Mouse (Mus musculus) kidney, embryonic 15.5 days (tissue): ENCODE data around the gene Nrde2. TPM values are rescaled to one million over a fixed set of nuclear protein-coding genes. Genes with fewer than 3 reads are reported as not detected.
"Not testable (repeated sequence)": the region's sequence is repeated elsewhere in the genome, so short reads cannot be mapped to it uniquely, and the experiment has no call there.

Experiments used
- ATAC-seq: fragments of 200-750 bp; cut with Nextera tagmentation; replicated peaks from 2 replicates; pipeline ENCODE4 v1.8.0; 2017; ENCODE audit warnings: moderate TSS enrichment; ENCODE audit not compliant: low FRiP score
- H3K27ac ChIP-seq: fragments of 300-500 bp; sonication (generic); 2 replicates; pipeline ENCODE4 v1.5.1; 2015; ENCODE audit warnings: mild to moderate bottlenecking, inconsistent platforms
- H3K27me3 ChIP-seq: fragments of 300-500 bp; sonication (generic); 2 replicates; pipeline ENCODE4 v1.6.1; 2015; ENCODE audit warnings: inconsistent platforms
- H3K36me3 ChIP-seq: fragments of 300-500 bp; sonication (generic); 2 replicates; pipeline ENCODE4 v1.6.1; 2015; ENCODE audit warnings: inconsistent platforms
- H3K4me1 ChIP-seq: fragments of 300-500 bp; sonication (generic); 2 replicates; pipeline ENCODE4 v1.6.1; 2015; ENCODE audit warnings: inconsistent platforms
- H3K4me2 ChIP-seq: fragments of 300-500 bp; sonication (generic); 2 replicates; pipeline ENCODE4 v1.6.1; 2015; ENCODE audit warnings: moderate library complexity, mild to moderate bottlenecking, inconsistent platforms
- H3K4me3 ChIP-seq: fragments of 300-500 bp; sonication (generic); replicated peaks from 2 replicates; pipeline ENCODE4 v1.5.1; 2015; ENCODE audit warnings: mild to moderate bottlenecking, inconsistent platforms
- H3K9ac ChIP-seq: fragments of 300-500 bp; sonication (generic); 2 replicates; pipeline ENCODE4 v1.6.1; 2015; ENCODE audit warnings: mild to moderate bottlenecking, inconsistent platforms
- H3K9me3 ChIP-seq: fragments of 300-500 bp; sonication (generic); replicated peaks from 2 replicates; pipeline ENCODE4 v1.6.1; 2016; ENCODE audit warnings: inconsistent platforms
- WGBS: fragments of 180-500 bp; shearing (Covaris S2); methylation state at CpG from one replicate; pipeline ENCODE4 v1.1.7; 2015; ENCODE audit warnings: mixed read lengths; 5-methylcytosine and 5-hydroxymethylcytosine counted together
- polyA plus RNA-seq: library from polyadenylated mRNA; unstranded; fragments of >200 nt; fragmentation: Nextera tagmentation; extraction: Ambion mirVana; gene quantifications from 2 replicates; pipeline ENCODE4 v1.2.1, GENCODE M21; 2015

Gene Nrde2
- polyA plus RNA-seq, 1 experiment from 2014 or later = 18.9 TPM

DNA sequence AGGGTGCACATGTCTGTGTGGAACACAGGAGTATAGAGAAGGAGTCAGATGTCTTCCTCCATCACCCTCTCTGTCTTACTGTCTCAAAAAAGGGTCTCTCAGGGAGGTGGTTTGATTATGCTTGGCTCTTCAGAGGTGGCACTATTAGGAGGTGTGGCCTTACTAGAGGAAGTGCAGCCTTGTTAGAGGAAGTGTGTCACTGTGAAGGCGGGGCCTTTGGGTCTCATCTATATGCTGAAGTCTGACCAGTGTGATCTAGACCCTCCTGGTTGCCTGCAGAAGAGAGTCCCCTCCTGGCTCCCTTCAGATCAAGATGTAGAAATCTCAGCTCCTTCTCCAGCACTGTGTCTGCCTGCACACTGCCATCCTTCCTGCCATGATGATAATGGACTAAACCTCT lies 34.7 kb upstream of the Nrde2 start:
- peaks cover 5% of the 10 kb centered on the region; the same call in 1 of the 2 replicates for H3K4me1 ChIP-seq
- H3K27me3 ChIP-seq = no peaks in the 10 kb centered on the region
- ATAC-seq = no peak
- 94% methylated on average over 1 of the region's 1 CpGs for WGBS
- no peak overlapping the region for H3K4me2 ChIP-seq
- no peak overlapping the region for H3K27ac ChIP-seq
- no peaks in the 10 kb centered on the region for H3K36me3 ChIP-seq
- no peak overlapping the region for H3K9ac ChIP-seq
- no peak overlapping the region for H3K4me3 ChIP-seq
- H3K9me3 ChIP-seq = no peaks in the 10 kb centered on the region

DNA sequence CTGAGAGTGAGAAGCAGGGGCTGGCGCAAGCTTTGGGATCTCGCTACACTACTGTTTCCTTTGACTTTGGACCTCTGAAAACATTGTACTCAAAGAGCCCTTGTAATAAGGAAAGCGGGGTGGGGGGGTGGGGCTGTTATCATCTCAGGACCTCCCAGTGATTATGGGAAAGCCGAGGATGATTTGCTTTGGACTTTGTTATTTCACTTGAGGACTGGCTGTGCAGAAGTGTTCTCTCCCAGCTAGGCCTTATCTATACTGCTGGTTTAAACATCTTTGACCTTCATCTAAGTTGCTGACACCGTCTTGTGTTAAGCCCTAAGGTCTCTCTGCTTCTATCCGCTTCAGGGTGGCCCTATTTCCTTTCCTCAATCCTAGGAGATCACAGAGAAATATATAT lies 31.3 kb upstream of the Nrde2 start:
- WGBS = 87% methylated on average over 6 of the region's 6 CpGs

DNA sequence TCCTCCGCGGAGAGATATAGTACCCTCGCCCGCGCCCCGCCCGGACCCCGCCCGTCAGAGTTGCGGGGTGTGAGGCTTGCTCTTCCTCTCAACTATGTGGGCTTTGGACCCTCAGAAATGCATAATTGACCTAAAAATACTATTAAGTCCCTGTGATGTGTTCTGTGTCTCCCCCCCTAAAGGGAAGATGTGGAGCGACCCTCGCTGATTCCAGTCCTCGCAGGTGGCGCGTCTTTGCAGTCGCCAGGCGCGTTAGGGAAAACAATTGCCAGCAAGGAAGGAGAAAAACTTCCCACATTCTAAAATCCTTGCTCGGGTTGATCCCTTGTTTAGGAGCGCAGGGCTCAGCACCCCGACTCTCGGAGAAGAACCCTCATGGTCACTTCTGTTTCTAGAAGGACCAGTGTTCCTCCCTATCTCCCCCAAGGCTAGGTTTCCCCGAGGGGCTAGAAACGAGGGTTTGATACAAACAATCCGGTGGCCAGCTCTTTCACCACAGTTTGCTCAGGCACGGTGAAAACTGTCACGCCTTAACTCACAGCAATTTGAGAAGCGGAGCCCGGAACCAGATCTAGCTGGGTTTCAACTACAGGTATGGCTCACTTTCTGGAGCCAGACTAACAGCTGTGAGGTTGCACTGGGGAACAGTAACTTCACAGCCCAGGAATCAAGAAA lies 28.4 kb upstream of the Nrde2 start:
- Histone ChIP-seq H3K4me2 (peak overlapping the region; percentile 90), H3K4me1 (peaks cover 23% of the 10 kb centered on the region), H3K4me3 (peak overlapping the region; percentile 62), H3K9me3 (no peaks in the 10 kb centered on the region), H3K36me3 (no peaks in the 10 kb centered on the region), H3K27ac (peak overlapping the region; percentile 99), H3K9ac (peak overlapping the region; percentile 63), H3K27me3 (no peaks in the 10 kb centered on the region)
- ATAC-seq = peak; percentile 1; the same call in 1 of the 2 replicates
- 1% methylated on average over 29 of the region's 29 CpGs for WGBS

More for the DNA sequence above, 31.3 kb upstream of the Nrde2 start:
- ATAC-seq = no peak
- Histone ChIP-seq H3K9me3 (no peaks in the 10 kb centered on the region), H3K27me3 (no peaks in the 10 kb centered on the region), H3K27ac (no peak overlapping the region), H3K9ac (no peak overlapping the region), H3K4me3 (no peak overlapping the region), H3K4me2 (no peak overlapping the region), H3K36me3 (no peaks in the 10 kb centered on the region), H3K4me1 (peaks cover 15% of the 10 kb centered on the region)

DNA sequence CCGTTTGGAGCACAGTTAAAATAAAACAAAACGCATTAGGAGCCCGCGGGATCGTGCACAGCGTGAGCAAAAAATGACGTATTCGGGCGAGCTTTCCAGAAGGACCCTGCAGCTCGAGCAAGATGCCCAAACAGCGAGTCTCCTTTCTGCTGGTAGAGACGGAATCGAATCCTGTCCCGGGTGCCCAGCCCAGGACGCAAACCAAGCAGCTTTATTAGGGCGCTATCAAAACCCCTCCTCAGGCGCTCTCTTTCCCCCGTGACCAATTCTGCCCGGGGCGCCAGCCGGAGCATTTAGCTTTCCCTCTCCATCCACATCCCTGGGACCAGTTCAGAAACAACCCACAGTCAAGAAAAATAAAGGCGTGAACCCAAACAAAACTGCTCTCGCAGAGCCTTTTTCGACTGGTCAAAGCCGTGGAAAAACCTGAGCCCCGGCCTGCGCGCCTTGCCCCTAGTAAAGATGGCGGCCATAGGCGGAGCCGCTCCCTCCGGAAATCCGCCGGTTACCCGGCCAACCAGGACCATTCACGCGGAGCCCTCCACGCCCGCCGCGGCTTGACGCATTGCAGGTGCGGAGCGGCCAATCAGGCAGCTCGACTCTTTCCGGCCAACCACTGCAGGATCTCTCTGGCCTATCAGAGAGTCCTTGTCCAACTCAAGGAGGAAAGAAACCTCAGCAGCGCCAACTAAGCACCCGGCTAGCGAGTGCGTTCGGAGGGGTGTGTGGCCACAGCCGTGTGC lies 27.7 kb upstream of the Nrde2 start:
- WGBS = under 1% methylated on average over 52 of the region's 52 CpGs
- Histone ChIP-seq H3K27ac (peak overlapping the region; percentile 99), H3K36me3 (no peaks in the 10 kb centered on the region), H3K4me2 (peak overlapping the region; percentile 90), H3K4me1 (peaks cover 23% of the 10 kb centered on the region), H3K27me3 (no peaks in the 10 kb centered on the region), H3K9ac (peak overlapping the region; percentile 76), H3K9me3 (no peaks in the 10 kb centered on the region), H3K4me3 (peak overlapping the region; percentile 62)
- ATAC-seq = peak; percentile 99

DNA sequence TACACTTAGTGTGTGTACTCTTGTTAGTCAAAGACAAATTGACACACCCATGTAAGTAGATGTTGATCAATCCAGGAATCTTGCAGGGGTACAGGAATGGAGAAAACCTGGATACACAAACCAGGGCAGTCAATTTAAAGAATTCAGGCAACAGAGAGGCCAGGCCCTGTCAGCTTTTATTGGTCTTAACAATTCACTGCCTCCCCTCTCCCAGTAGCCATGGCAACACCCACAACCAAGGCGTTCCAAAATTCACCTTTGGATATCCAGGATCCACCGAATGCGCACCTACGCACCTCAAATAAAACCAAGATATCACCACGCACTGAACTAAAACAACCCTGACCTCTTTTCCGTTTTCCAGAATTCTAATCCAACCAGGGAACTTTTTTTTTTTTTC lies 26.9 kb upstream of the Nrde2 start:
- Histone ChIP-seq H3K27me3 (no peaks in the 10 kb centered on the region), H3K9me3 (no peaks in the 10 kb centered on the region), H3K27ac (peak overlapping the region; percentile 99), H3K9ac (peak overlapping the region; percentile 76), H3K4me3 (peak overlapping the region; percentile 62), H3K36me3 (no peaks in the 10 kb centered on the region), H3K4me1 (peaks cover 23% of the 10 kb centered on the region), H3K4me2 (peak overlapping the region; percentile 90)
- no peak for ATAC-seq
- WGBS = 3% methylated on average over 6 of the region's 6 CpGs

DNA sequence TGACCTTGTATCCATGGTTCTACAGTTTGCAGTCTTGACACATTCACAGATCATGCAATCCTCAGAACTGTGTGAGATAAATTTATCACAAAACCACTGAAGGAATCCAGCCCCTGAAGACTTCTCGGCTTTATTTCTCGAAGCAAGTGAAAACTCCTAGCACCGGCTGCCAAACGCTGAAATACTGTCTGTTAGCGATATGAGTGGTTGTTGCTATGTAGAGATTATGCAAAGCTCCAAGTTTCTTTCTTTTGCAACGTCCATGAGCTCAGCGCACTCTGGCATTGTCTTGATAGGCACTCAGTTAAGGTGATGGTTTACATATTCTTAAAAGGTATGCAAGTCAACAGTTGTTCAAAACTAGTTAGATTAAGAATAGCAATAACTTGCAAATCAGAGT lies 26.4 kb upstream of the Nrde2 start:
- Histone ChIP-seq H3K4me1 (peaks cover 24% of the 10 kb centered on the region), H3K27me3 (no peaks in the 10 kb centered on the region), H3K36me3 (no peaks in the 10 kb centered on the region), H3K9ac (no peak overlapping the region), H3K9me3 (no peaks in the 10 kb centered on the region), H3K4me3 (no peak overlapping the region), H3K4me2 (no peak overlapping the region), H3K27ac (no peak overlapping the region)
- 67% methylated on average over 7 of the region's 7 CpGs for WGBS
- ATAC-seq = no peak

DNA sequence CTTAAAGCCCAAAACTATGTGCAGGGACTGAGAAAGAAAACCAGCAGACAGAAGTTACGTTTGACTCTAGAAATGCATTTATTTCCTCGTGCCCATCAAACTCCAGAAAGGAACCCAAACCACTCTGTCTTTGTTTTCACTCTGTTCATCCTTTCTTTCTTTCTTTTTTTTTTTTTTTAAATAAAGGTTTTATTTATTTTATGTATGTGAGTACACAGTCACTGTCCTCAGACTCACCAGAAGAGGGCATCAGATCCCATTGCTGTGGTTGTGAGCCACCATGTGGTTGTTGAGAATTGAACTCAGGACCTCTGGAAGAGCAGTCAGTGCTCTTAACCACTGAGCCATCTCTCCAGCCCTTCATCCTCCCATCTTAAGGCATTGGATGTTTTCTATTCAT lies 25.5 kb upstream of the Nrde2 start:
- not testable (repeated sequence) for H3K4me2 ChIP-seq, H3K4me3 ChIP-seq, ATAC-seq, H3K27ac ChIP-seq, H3K9ac ChIP-seq, H3K9me3 ChIP-seq, H3K27me3 ChIP-seq, H3K36me3 ChIP-seq
- peaks cover 27% of the 10 kb centered on the region for H3K4me1 ChIP-seq
- 92% methylated on average over 2 of the region's 2 CpGs for WGBS

DNA sequence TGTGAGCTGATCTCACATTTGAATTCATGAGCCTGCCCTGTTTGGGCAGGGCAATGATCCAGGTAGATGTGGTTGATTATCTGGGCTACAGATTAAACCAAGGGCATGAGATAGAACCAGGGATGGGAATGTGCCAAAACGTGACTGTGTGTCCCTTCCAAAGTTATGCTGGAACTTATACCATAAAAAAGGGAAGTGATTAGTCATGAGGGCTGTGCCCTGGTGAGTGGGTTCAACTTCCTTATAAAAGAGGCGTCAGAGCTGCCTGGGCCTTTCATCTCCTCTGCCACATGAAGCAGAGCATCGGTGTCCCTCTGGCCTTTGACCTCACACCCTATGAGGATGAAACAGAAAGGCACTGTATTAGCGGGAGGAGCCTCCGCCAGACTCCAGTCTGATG lies 24.5 kb upstream of the Nrde2 start:
- Histone ChIP-seq H3K36me3 (no peaks in the 10 kb centered on the region), H3K27me3 (no peaks in the 10 kb centered on the region), H3K4me2 (no peak overlapping the region), H3K9ac (no peak overlapping the region), H3K27ac (0 out of 2 replicates have a peak overlapping the region, but pooled peaks have one; percentile 0), H3K4me1 (peaks cover 27% of the 10 kb centered on the region), H3K9me3 (no peaks in the 10 kb centered on the region), H3K4me3 (no peak overlapping the region)
- ATAC-seq = no peak
- WGBS = 50% methylated on average over 5 of the region's 5 CpGs

DNA sequence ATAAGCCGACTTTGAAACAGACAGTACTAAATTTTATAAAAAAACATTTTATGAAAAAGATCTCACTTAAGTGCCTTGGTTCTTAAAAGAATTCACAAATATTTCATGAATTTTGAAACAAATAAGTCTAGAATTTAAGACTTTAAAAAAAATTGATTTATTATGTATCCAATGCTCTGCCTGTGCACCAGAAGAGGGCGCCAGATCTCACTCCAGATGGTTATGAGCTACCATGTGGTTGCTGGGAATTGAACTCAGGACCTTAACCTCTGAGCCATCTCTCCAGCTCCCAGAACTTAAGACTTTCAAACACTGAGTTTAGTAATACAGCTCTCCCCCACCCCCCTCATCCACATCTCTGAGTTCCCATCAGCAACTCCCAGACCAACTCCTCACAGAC lies 23.2 kb upstream of the Nrde2 start:
- Histone ChIP-seq H3K27ac (no peak overlapping the region), H3K9me3 (no peaks in the 10 kb centered on the region), H3K36me3 (no peaks in the 10 kb centered on the region), H3K4me2 (no peak overlapping the region), H3K4me3 (no peak overlapping the region), H3K27me3 (no peaks in the 10 kb centered on the region), H3K9ac (no peak overlapping the region), H3K4me1 (peaks cover 23% of the 10 kb centered on the region)
- ATAC-seq = no peak
- 87% methylated on average over 2 of the region's 2 CpGs for WGBS

DNA sequence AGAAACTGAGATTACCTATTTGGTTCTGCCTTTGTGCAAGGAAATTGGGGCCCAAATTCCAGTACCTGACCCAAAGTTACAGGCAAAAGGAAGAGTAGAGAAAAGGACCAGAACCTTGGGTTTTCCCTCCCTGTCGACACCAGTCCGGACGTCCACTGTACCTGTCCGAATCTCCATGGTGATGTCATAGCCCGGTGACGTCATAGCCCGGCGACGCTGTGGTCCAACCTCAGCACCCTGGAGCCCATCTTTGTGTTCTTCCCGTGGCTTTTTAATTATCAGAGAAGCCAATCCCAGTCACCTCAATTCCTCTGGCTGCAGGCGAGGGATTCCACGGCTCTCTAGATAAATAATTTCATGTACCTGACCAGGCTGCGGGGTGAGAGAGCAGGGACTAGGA lies 21.3 kb upstream of the Nrde2 start:
- Histone ChIP-seq H3K27me3 (no peaks in the 10 kb centered on the region), H3K4me1 (peaks cover 18% of the 10 kb centered on the region; the same call in 1 of the 2 replicates), H3K9ac (no peak overlapping the region), H3K4me3 (no peak overlapping the region), H3K9me3 (no peaks in the 10 kb centered on the region), H3K27ac (peak overlapping the region; percentile 64), H3K4me2 (peak overlapping the region; percentile 10; the same call in 1 of the 2 replicates), H3K36me3 (no peaks in the 10 kb centered on the region)
- WGBS = 80% methylated on average over 13 of the region's 13 CpGs
- ATAC-seq = peak; percentile 23; the same call in 1 of the 2 replicates

DNA sequence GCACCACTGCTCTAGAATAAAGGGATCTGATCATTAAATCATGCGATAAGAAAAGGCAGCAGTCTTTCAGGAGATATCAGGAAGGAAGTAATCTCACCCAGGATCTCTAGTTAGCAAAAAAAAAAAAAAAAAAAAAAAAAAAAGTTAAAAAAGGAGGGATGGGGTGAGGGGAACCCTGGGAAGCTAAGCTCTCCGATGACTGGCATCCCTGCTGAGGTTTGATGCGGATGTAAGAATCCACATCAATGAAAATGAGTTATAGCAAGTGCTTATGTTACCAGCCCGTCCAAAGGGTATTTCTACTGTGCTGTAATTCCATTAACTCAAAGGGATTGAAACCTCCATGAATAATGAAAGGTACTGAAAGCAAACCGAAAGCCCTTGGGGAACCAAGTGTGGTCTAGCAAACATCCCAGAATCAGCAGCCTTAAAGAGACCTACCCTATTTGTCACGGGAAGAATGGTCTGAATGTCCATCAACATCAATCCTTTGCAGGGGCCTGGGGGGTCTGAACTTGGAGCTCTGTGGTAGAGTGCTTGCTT lies 19.5 kb upstream of the Nrde2 start:
- H3K9me3 ChIP-seq = no peaks in the 10 kb centered on the region
- no peak overlapping the region for H3K4me3 ChIP-seq
- no peaks in the 10 kb centered on the region for H3K36me3 ChIP-seq
- H3K27me3 ChIP-seq = no peaks in the 10 kb centered on the region
- ATAC-seq = no peak
- peak overlapping the region; percentile 52 for H3K27ac ChIP-seq
- 52% methylated on average over 6 of the region's 6 CpGs for WGBS
- H3K4me1 ChIP-seq = peaks cover 14% of the 10 kb centered on the region; the same call in 1 of the 2 replicates
- H3K9ac ChIP-seq = no peak overlapping the region
- H3K4me2 ChIP-seq = no peak overlapping the region

DNA sequence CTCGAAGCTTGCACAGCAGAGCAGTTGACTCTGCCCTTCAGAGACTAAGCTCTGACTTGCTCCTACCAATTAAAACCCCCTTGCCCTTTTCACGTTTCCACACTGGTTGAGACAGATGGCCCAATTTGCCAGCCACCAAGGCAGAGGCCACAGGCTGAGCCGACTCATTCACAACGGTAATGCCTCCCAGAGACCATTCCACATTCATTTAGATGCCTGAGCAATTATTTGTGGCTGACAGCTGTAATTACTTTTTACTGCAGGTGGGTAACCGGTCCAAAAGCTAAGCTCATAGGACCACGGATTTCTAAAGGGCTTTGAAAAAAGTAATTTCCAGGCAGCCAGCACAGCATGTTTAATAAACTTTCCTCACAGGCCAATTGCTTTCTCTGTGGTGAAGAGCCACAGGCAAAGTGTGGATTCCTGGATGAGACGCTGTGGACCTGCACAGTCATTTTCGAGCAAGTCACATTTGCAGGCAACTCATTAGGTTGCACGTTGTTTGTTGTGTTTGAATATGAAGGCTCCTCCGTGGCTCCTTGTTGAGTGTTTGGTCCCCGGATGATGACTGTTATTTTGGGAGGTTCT lies 17.1 kb upstream of the Nrde2 start:
- WGBS = 39% methylated on average over 11 of the region's 11 CpGs
- no peak for ATAC-seq

More for the DNA sequence above, 17.1 kb upstream of the Nrde2 start:
- no peaks in the 10 kb centered on the region for H3K9me3 ChIP-seq
- peaks cover 12% of the 10 kb centered on the region; the same call in 1 of the 2 replicates for H3K4me1 ChIP-seq
- H3K27ac ChIP-seq = 0 out of 2 replicates have a peak overlapping the region, but pooled peaks have one; percentile 2
- no peak overlapping the region for H3K9ac ChIP-seq
- peak overlapping the region; percentile 6; the same call in 1 of the 2 replicates for H3K4me2 ChIP-seq
- no peaks in the 10 kb centered on the region for H3K27me3 ChIP-seq
- H3K4me3 ChIP-seq = no peak overlapping the region
- H3K36me3 ChIP-seq = no peaks in the 10 kb centered on the region
